Mouse (Mus musculus): ENCODE measurements around the gene Tgfb2. TPM values are rescaled to one million over a fixed set of nuclear protein-coding genes. Genes with fewer than 3 reads are reported as not detected.

Tgfb2 gene
- polyA plus RNA-seq, 1 experiment from 2014 or later: 45.0 TPM

DNA sequence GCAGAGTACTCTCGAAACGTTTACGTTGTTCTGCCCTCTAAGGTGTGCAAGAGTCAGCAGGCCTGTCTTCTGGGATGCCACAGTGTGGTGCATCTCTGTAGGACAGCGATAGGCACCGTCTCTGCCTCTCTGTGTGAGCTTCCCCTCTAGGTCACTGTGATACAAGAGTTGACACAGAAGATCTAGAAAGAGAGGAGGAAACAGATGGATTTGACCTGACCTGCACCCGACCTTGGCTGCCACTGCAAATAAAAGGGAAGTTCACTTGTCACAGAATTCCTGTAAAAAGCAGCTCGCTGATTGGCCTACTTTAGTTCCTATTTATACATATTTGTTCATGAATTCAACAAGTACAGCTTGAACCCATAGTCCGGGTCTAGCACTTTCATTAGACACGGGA, 130.2 kb downstream of the Tgfb2 start:
- Histone ChIP-seq H3K27ac (replicated peaks; ENCODE audit: low read depth, low read length) (no peak overlapping the region), H3K4me2 (ENCODE audit: low read depth, severe bottlenecking) (no peak overlapping the region), H3K4me1 (ENCODE audit: control insufficient read depth, insufficient read depth, low read length) (no peaks in the 10 kb centered on the region), H3K36me3 (ENCODE audit: control insufficient read depth, insufficient read depth, low read length) (no peaks in the 10 kb centered on the region), H3K4me3 (ENCODE audit: low read depth, low read length) (no peak overlapping the region), H3K9ac (ENCODE audit: low read length) (no peak overlapping the region), H3K9me3 (ENCODE audit: control insufficient read depth, low read length) (no peaks in the 10 kb centered on the region), H3K27me3 (ENCODE audit: control insufficient read depth, insufficient read depth, low read length) (no peaks in the 10 kb centered on the region)
- DNase-seq (ENCODE audit: low spot score): no peak
- no peak for ATAC-seq (ENCODE audit: insufficient number of reproducible peaks, low FRiP score, low TSS enrichment, low read depth)
- WGBS: 79% methylated on average over 9 of the region's 9 CpGs

- H3K36me3 ChIP-seq (ENCODE audit: control insufficient read depth, insufficient read depth, low read length): no peaks in the 10 kb centered on the region
- no peak overlapping the region for H3K9ac ChIP-seq (ENCODE audit: low read length)
- no peak for DNase-seq (ENCODE audit: low spot score)
- H3K4me2 ChIP-seq (ENCODE audit: low read depth, severe bottlenecking): no peak overlapping the region
- H3K27ac ChIP-seq (replicated peaks; ENCODE audit: low read depth, low read length): no peak overlapping the region
- H3K27me3 ChIP-seq (ENCODE audit: control insufficient read depth, insufficient read depth, low read length): no peaks in the 10 kb centered on the region
- no peak for ATAC-seq (ENCODE audit: insufficient number of reproducible peaks, low FRiP score, low TSS enrichment, low read depth)
- 90% methylated on average over 7 of the region's 7 CpGs for WGBS
- no peaks in the 10 kb centered on the region for H3K9me3 ChIP-seq (ENCODE audit: control insufficient read depth, low read length)
- no peak overlapping the region for H3K4me3 ChIP-seq (ENCODE audit: low read depth, low read length)
- no peaks in the 10 kb centered on the region for H3K4me1 ChIP-seq (ENCODE audit: control insufficient read depth, insufficient read depth, low read length)
These were observed 130.7 kb downstream of the Tgfb2 start for GRCm38 (mm10) chr1:186575074-186575473.

Other genes starting within 250 kb of the Tgfb2 start
- 89.0 and 94.1 TPM in 2 replicates for gene Rrp15, start 43.4 kb upstream of the Tgfb2 start, polyA plus RNA-seq (2014; fragmentation: Nextera tagmentation; extraction: Ambion mirVana)